Mouse (Mus musculus) bone marrow macrophage, adult 2 months (primary cell): ENCODE measurements at regions not wholly inside any gene's neighbourhood (a gene's known extent, or its start where the extent isn't known, plus 50 kb on each side); places are given as distances from the start of the nearest gene placed in this dataset.

Source experiments
- H3K27ac ChIP-seq: 2 replicates; pipeline ENCODE4 v1.5.1; 2012; ENCODE audit warnings: low read depth, low read length; ENCODE audit not compliant: insufficient read depth
- H3K4me1 ChIP-seq: 2 replicates; pipeline ENCODE4 v1.6.1; 2012; ENCODE audit warnings: low read length; ENCODE audit not compliant: control insufficient read depth, insufficient read depth
- H3K4me3 ChIP-seq: 2 replicates; pipeline ENCODE4 v1.5.1; 2012; ENCODE audit warnings: mild to moderate bottlenecking, low read length, moderate library complexity; ENCODE audit not compliant: insufficient read depth
- CTCF ChIP-seq: IDR thresholded peaks from 2 replicates; pipeline ENCODE4 v1.5.1; 2012; ENCODE audit warnings: low read depth, mild to moderate bottlenecking, low read length, moderate library complexity
- POLR2A ChIP-seq: IDR thresholded peaks from 2 replicates; pipeline ENCODE4 v1.6.1; 2012; ENCODE audit warnings: mild to moderate bottlenecking, low read depth, low read length, borderline replicate concordance

DNA sequence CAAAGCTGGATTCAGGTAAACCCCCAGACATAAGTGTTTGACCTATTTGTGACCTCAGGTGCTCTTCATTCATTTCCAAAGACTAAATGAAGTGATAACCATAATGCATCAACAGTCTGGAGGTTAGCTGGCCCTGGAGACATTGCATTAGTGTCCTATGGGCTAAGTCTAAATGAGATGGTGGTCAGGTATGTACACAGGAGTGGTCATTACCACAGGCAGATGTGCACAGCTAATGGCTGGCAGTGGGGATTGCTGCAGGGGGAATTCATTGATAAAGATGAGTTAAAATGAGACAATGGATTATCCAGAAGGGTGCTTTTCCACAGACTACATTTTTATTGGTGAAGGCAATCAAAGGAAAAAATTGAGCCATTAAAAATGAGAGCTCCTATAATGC, 114.2 kb upstream of the Fam92a start:
- H3K27ac ChIP-seq, result no peak overlapping the region
- no peak overlapping the region for H3K4me3 ChIP-seq
- TF ChIP-seq POLR2A (no peak), CTCF (no peak)
- no peaks in the 10 kb centered on the region for H3K4me1 ChIP-seq

DNA sequence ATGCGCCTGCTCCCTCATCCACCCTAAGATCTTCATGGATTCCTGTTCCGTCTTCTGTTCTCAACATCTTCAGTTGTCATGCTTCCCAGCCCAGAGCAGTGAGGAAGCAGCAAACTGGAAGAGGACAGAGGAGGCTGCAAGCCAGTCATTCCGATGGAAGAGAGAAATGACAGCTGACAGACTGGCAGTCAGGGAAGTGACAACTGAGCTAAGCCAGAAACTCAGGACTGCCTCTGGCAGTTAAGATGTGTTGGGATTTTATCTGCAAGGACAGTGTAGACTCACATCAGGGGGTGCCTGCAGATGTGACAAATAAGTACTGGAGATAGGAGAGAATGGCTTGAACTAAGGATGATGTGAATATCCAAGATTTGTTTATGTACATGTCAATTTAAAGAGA, 106.1 kb upstream of the Fam92a start:
- H3K4me1 ChIP-seq, result no peaks in the 10 kb centered on the region

DNA sequence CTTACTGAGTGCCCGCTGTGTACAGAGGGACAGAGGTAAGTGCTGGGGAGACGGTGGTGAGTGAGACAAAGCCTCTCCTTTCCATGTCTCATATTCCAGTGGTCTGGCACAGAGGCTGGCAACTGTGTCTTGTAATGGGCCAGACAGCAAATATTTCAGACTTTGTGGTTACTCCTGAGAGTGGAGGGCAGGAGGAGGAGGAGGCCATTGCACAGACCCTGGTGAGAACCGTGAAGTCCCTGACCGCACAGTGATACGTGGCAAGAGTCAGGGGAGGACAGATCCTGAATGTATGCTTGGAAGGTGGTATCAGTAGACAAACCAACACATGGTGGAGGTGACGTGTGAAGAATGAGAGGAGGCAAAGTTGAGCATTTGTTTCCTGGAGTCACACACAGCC, 101.6 kb upstream of the Fam92a start:
- Histone ChIP-seq H3K4me1 (no peaks in the 10 kb centered on the region), H3K4me3 (no peak overlapping the region), H3K27ac (no peak overlapping the region)
- TF ChIP-seq CTCF, result no peak
- no peak for TF ChIP-seq POLR2A

More for the DNA sequence above, 106.1 kb upstream of the Fam92a start:
- TF ChIP-seq POLR2A, result no peak
- no peak for TF ChIP-seq CTCF
- Histone ChIP-seq H3K27ac (no peak overlapping the region), H3K4me3 (no peak overlapping the region)

DNA sequence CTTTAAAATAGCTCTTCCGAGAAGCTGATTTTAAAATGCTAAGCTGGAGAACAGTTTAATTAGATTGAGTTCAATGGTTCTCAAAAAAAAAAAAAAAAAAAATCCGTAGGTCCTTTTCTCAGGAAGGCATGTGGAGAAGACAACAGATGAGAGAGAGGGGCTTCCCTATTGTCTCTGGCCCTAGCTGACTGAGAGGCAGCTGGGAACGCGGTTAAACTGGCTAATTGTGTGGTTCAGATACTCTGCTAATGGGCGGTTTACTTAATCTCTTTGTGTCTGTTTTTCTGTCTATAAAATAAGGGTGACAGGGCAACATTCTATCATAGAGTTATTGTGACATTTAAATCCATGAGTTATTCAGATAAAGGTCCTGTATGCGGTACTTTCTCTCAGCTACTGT, 101.1 kb upstream of the Fam92a start:
- Histone ChIP-seq H3K4me3 (no peak overlapping the region), H3K4me1 (no peaks in the 10 kb centered on the region), H3K27ac (no peak overlapping the region)
- TF ChIP-seq POLR2A (no peak), CTCF (no peak)

DNA sequence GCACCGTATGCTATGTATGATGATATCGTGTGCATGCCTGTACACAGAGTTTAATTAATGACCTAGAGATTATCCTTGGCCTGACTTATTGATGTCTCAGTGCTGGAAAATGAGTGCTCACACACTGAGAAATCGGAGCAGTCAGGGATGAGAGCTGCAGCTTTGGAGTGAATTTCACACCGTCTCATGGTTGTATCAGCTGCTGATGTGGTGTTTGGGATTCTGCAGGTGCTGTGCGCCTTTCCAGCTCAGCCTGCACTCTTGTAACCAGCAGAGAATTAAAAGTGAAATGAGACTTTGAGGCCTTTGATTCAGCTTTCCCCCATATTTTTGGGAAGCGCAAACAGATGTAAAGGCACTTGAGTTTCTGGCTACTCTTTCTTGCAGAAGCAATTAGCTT, 100.6 kb upstream of the Fam92a start:
- Histone ChIP-seq H3K4me3 (no peak overlapping the region), H3K27ac (no peak overlapping the region), H3K4me1 (no peaks in the 10 kb centered on the region)
- TF ChIP-seq POLR2A (no peak), CTCF (no peak)

DNA sequence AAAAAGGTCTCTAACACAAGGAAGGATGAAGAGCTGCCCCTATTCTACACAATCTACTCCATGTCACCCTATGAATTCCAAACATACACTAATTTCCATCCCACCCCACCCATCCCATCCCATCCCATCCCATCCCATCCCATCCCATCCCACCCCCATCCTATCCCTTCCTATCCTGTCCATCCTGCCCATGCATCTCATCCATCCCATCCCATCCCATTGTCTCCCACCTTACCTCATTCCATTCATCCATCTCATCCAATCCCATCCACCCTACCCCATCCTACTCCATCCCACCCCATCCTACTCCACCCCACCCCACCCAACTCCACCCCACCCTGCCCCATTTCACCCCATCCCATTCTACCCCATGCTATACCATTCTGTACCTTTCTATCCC, 91.9 kb upstream of the Fam92a start:
- Histone ChIP-seq H3K4me1 (no peaks in the 10 kb centered on the region), H3K4me3 (no peak overlapping the region), H3K27ac (no peak overlapping the region)
- TF ChIP-seq CTCF (no peak), POLR2A (no peak)

DNA sequence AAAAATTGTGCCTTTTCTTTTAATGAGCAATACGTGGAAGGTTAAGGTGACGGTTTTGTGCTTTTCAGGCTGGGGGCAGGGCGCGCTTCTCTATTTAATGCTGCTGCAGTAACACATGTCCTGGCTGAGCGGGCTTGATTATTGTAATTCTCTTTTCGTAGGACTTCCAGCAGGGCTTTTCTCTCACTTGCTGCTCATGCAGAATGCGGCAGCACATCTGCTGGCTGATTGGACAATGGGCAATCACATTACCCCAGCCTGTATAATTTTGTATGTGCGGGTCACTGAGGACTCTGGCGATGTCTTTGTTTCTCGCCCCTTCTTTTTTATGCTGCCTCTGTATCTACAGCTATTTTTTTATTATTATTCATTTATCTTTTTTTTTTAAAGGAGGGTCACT, 91.4 kb upstream of the Fam92a start:
- TF ChIP-seq CTCF, result no peak
- H3K4me3 ChIP-seq, result no peak overlapping the region
- H3K27ac ChIP-seq, result no peak overlapping the region
- H3K4me1 ChIP-seq, result no peaks in the 10 kb centered on the region

DNA sequence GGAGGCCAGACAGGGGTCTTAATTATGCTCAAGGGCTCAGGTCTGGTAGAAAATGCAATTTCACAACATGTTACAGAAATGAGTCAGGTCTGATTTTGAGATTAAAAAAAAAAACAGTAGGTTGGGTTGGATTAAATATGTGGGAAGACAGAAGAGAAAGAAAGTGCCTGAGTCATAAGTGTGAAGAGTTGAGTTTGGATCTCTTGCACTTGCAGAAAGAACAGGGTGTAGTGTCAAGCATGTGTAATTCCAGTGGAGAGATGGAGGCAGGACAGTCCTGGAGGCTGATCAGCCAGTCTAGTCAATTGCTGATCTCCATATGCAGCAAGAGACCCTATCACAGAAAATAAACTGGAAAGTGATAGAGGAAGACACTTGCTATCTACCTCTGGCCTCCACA, 76.2 kb upstream of the Fam92a start:
- H3K4me1 ChIP-seq, result no peaks in the 10 kb centered on the region
- H3K4me3 ChIP-seq, result no peak overlapping the region
- no peak overlapping the region for H3K27ac ChIP-seq
- TF ChIP-seq POLR2A (no peak), CTCF (no peak)

DNA sequence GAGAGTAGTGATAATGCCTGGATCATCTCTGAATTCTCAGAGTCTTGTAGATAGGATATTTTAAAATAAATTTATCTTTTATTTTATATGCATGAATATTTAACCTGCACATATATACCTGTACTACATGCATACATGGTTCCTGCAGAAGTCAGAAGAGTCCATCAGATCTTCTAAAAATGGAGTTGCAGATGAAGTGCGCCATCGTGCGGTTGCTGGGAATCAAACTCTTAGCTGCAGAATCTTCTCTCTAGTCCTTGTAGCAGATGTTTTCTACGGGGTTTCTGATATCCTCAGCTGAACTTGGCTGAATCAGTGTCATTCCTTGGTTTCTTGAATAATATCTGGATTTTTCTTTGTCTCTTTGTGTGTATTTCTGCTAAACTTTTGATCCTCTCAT, 74.8 kb upstream of the Fam92a start:
- Histone ChIP-seq H3K27ac (no peak overlapping the region), H3K4me1 (no peaks in the 10 kb centered on the region), H3K4me3 (no peak overlapping the region)
- TF ChIP-seq POLR2A (no peak), CTCF (no peak)

DNA sequence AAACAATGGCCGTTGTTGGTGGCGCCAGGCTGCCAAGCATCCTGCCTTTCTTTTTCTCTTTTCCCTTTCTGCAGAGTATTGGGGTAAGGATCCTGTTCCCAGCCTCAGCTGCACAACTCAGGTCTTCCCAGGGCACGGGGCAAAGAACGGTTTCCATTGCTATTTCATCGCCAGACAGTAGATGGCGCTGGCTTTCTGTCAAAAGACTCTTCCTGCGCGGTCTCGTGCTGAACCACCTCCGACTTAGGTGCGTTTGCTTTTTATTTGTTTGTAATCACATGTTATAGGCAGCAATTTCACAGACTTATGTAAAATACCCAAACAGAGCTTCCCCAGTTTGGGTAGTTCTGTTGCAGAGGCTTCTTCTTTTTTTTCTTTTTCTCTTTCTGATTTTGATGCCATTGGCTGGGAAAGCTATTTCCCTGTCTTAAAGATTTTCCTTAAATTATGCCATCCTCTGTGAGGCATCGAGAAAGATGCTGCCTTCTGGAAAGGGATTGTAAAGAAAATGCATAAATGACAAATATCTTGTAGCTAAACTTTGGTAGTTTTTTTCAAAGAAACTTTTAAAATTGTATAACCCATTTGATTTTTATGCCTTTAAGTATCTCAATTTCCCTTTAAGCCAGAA, 69.2 kb upstream of the Fam92a start:
- Histone ChIP-seq H3K27ac (no peak overlapping the region), H3K4me3 (no peak overlapping the region), H3K4me1 (no peaks in the 10 kb centered on the region)
- TF ChIP-seq POLR2A, result no peak
- TF ChIP-seq CTCF, result peak; percentile 96

DNA sequence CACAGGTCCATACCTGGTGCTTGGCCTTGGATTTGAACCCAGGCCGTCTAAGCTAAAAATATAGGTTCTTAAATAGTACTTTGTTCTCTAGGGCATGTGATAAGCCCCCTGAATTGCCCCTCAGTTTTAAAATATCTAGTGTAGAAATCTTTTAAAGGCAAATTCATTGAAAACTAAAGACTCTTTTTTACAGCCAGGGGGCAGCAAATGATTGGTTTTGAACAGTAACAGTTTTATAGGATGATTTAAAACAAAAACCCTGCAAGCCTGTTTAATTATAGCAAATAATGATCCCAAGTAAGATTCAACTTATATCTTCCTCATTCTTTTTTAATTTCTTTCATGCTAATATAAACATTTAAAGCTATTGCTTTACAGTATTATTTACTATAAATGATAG, 58.9 kb upstream of the Fam92a start:
- Histone ChIP-seq H3K4me3 (no peak overlapping the region), H3K4me1 (no peaks in the 10 kb centered on the region), H3K27ac (no peak overlapping the region)
- TF ChIP-seq POLR2A (no peak), CTCF (no peak)
